Mouse (Mus musculus) megakaryocyte, embryonic 14.5 days (primary cell): ENCODE measurements at regions not wholly inside any gene's neighbourhood (a gene's known extent, or its start where the extent isn't known, plus 50 kb on each side); places are given as distances from the start of the nearest gene placed in this dataset.

Source experiments
- FLI1 ChIP-seq: IDR thresholded peaks from 2 replicates; pipeline ENCODE4 v1.6.1; 2012; ENCODE audit warnings: low read length, inconsistent platforms, mixed read lengths
- GATA1 ChIP-seq: IDR thresholded peaks from 3 replicates; pipeline ENCODE4 v1.6.1; 2012; ENCODE audit warnings: mixed read lengths, low read length, inconsistent platforms, borderline replicate concordance

DNA sequence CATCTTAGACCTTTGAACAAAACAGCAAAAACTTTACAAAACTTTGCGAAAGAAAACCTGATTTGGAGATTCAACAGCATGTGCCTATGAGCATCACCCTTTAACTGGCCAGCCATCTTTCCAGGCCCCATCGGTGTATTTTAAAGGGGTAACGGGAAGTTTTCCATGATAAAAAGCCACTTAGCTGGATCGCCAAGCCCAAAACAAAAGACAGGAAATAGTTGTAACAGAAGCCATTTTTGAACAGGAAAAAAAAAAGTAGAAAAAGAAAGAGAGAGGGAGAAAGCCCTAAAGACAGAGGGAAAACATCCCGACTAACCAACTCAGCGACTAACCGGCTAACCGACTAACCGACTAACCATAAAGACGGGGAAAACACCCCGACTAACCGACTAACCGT lies 140.5 kb downstream of the Setd4 start:
- no peak for TF ChIP-seq GATA1
- TF ChIP-seq FLI1, result no peak
